Mouse (Mus musculus) erythroblast, embryonic 14.5 days (primary cell): ENCODE data around the gene Fam241b.

Source experiments
- GATA1 ChIP-seq: IDR thresholded peaks from 2 replicates; pipeline ENCODE4 v1.6.1; 2012; ENCODE audit warnings: low read length, inconsistent platforms, mixed read lengths
- TAL1 ChIP-seq: IDR thresholded peaks from 3 replicates; pipeline ENCODE4 v1.6.1; 2012; ENCODE audit warnings: low read length, inconsistent platforms, mixed read lengths

- TF ChIP-seq GATA1 (no peak), TAL1 (no peak)
Observed at GRCm38 (mm10) chr10:62172841-62173553, 29.3 kb upstream of the Fam241b start.
